Comparison of ENCODE assay signal across 15 mouse cellular contexts in the genomic region with DNA sequence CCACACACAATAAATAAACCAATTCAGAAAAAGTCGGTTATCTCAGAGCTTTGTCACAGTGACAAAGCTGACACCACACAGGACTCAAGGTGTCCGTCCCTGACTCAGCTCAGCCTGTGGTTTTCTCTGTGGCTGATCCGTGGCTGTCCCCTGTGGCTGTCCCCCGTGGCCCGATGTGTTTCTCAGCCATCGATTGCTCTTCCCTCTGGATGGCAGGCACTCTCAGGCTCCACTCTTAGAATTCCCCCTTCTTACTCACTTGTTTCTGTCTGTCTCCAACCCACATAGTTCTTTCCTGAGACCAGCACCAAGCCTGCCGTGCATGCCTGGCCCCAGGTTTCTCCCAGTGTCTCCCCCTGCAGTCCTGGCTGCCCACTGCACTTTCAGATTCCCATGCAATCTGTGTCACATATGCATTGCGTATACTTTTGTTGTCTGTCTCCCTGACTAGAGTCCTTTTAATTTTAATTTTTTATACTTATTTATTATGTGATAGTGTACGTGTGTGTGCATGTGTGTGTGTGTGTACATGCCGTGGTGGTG. TPM values are rescaled to one million over a fixed set of nuclear protein-coding genes. Genes with fewer than 3 reads are reported as not detected.
DNase-seq lines count a peak whose midpoint lies in the region; ATAC-seq and TF ChIP-seq lines count a peak whose summit lies in the region.
"Had no signal": no experiment of that assay in that cellular context is flagged by ENCODE, and none has a peak within 500 bp of the region (broad histone marks: within the 10 kb centered on the region; RNA-seq: fewer than 3 reads in every experiment).

No protein-coding gene starts in this region.

- no peaks in the 10 kb centered on the region for H3K27me3 ChIP-seq in heart, adult 2 months (ENCODE audit: control insufficient read depth, insufficient read depth, low read length)
- H3K27me3 ChIP-seq in heart, embryonic 12.5 days (replicated peaks) = no peaks in the 10 kb centered on the region
- no peaks in the 10 kb centered on the region for H3K27me3 ChIP-seq in lung, postnatal 0 days (replicated peaks; ENCODE audit: insufficient read depth, low read length)
- H3K27me3 ChIP-seq: intestine, embryonic 15.5 days; liver, embryonic 13.5 days had no signal

- no peak for TF ChIP-seq EP300 in heart, adult 2 months (IDR thresholded peaks at IDR 0.05; ENCODE audit: insufficient read depth, low read depth, low read length)
- no peak for TF ChIP-seq EP300 in lung, postnatal 0 days (IDR thresholded peaks at IDR 0.05)

- no peak for DNase-seq in heart, adult 2 months
- peak; percentile 20 for DNase-seq in lung, postnatal 0 days (ENCODE audit: low spot score)
- DNase-seq in lung, postnatal 14 days = no peak
- DNase-seq in NIH3T3 (ENCODE audit: low read depth) = peak; percentile 36
- no peak for DNase-seq in layer of hippocampus, postnatal 36 days
- DNase-seq: cerebellum, adult 9-10 months; heart, postnatal 4 days; liver, embryonic 13.5 days had no signal

- H3K79me2 ChIP-seq in heart, adult 2 months (replicated peaks; ENCODE audit: control insufficient read depth, insufficient read depth, low read length) = no peaks in the 10 kb centered on the region

- peak; percentile 25; the same call in 1 of the 2 replicates for TF ChIP-seq CTCF in heart, adult 2 months (IDR thresholded peaks at IDR 0.05)
- TF ChIP-seq CTCF in lung, postnatal 0 days (IDR thresholded peaks at IDR 0.05) = peak; percentile 57

- no peak for ATAC-seq in heart, embryonic 12.5 days (ENCODE audit: insufficient number of reproducible peaks, low FRiP score)
- no peak for ATAC-seq in lung, postnatal 0 days
- peak; percentile 53 for ATAC-seq in megakaryocyte progenitor cell, adult 5-6 weeks (replicated peaks; ENCODE audit: poor library complexity)
- ATAC-seq in megakaryocyte-erythroid progenitor cell, adult 5-6 weeks (replicated peaks; ENCODE audit: low FRiP score, low TSS enrichment, poor library complexity, severe bottlenecking) = no peak
- ATAC-seq: activated CD4-positive, CD25-positive, alpha-beta regulatory T cell, adult 4 months; intestine, embryonic 15.5 days had no signal

- no peak overlapping the region for H3K27ac ChIP-seq in heart, adult 2 months
- H3K27ac ChIP-seq in heart, embryonic 12.5 days (ENCODE audit: poor library complexity, severe bottlenecking) = no peak overlapping the region
- no peak overlapping the region for H3K27ac ChIP-seq in lung, postnatal 0 days (ENCODE audit: low read length)
- H3K27ac ChIP-seq: heart, embryonic 10.5 days; intestine, embryonic 15.5 days; liver, embryonic 13.5 days; midbrain, embryonic 12.5 days had no signal

- H3K4me3 ChIP-seq in heart, adult 2 months = no peak overlapping the region
- H3K4me3 ChIP-seq in heart, embryonic 12.5 days = no peak overlapping the region
- no peak overlapping the region for H3K4me3 ChIP-seq in lung, postnatal 0 days (ENCODE audit: low read depth, low read length)
- H3K4me3 ChIP-seq: heart, embryonic 10.5 days; intestine, embryonic 15.5 days; liver, embryonic 13.5 days; midbrain, embryonic 12.5 days had no signal

- TF ChIP-seq POLR2A in heart, adult 2 months (IDR thresholded peaks at IDR 0.05; ENCODE audit: insufficient read depth, low read depth, low read length) = no peak

- H3K9me3 ChIP-seq in heart, embryonic 12.5 days (replicated peaks) = no peaks in the 10 kb centered on the region
- no peaks in the 10 kb centered on the region for H3K9me3 ChIP-seq in lung, postnatal 0 days (ENCODE audit: low read length)
- H3K9me3 ChIP-seq: heart, embryonic 10.5 days; intestine, embryonic 15.5 days; liver, embryonic 13.5 days; midbrain, embryonic 12.5 days had no signal

- no peak overlapping the region for H3K9ac ChIP-seq in heart, adult 2 months (ENCODE audit: low read depth, low read length)
- no peak overlapping the region for H3K9ac ChIP-seq in heart, embryonic 12.5 days
- H3K9ac ChIP-seq in lung, postnatal 0 days (replicated peaks; ENCODE audit: low read depth) = no peak overlapping the region
- H3K9ac ChIP-seq: intestine, embryonic 15.5 days; liver, embryonic 13.5 days; midbrain, embryonic 12.5 days had no signal

- intact Hi-C loops in heart, adult 2 months (cut with DNase I) = loop anchor here (5.0 kb wide), 1 partner anchor 89 kb away; no protein-coding TSS in a partner anchor

- peaks cover 5% of the 10 kb centered on the region for H3K4me1 ChIP-seq in heart, adult 2 months (ENCODE audit: control insufficient read depth, insufficient read depth, low read length)
- H3K4me1 ChIP-seq in heart, embryonic 12.5 days (replicated peaks) = peaks cover 16% of the 10 kb centered on the region
- H3K4me1 ChIP-seq in lung, postnatal 0 days (ENCODE audit: insufficient read depth, low read depth, low read length) = no peaks in the 10 kb centered on the region
- H3K4me1 ChIP-seq: intestine, embryonic 15.5 days; midbrain, embryonic 12.5 days had no signal

- no peak overlapping the region for H3K4me2 ChIP-seq in heart, embryonic 12.5 days
- H3K4me2 ChIP-seq in lung, postnatal 0 days (replicated peaks; ENCODE audit: low read depth, low read length) = no peak overlapping the region
- H3K4me2 ChIP-seq: intestine, embryonic 15.5 days; liver, embryonic 13.5 days; midbrain, embryonic 12.5 days had no signal

- WGBS in heart, adult 2 months = 71% methylated on average over 10 of the region's 10 CpGs
- WGBS in heart, embryonic 12.5 days = 65% methylated on average over 10 of the region's 10 CpGs
- WGBS in lung, postnatal 0 days = 73% methylated on average over 10 of the region's 10 CpGs

- H3K36me3 ChIP-seq in heart, adult 2 months (ENCODE audit: control insufficient read depth, insufficient read depth, low read length) = no peaks in the 10 kb centered on the region
- no peaks in the 10 kb centered on the region for H3K36me3 ChIP-seq in heart, embryonic 12.5 days
- H3K36me3 ChIP-seq in lung, postnatal 0 days (ENCODE audit: insufficient read depth, low read length) = no peaks in the 10 kb centered on the region
- H3K36me3 ChIP-seq: heart, embryonic 10.5 days; intestine, embryonic 15.5 days; liver, embryonic 13.5 days; midbrain, embryonic 12.5 days had no signal

RNA-seq across cellular contexts. Expression of gene Slc45a1, which starts 41.0 kb away (rescaled TPM):
- total RNA-seq in heart, adult 2 months (2021) = not detected
- not detected in 2 replicates for polyA plus RNA-seq in heart, adult 2 months (2012; rRNA removed)
- not detected in 2 replicates for polyA plus RNA-seq in heart, embryonic 12.5 days (2016; fragmentation: Nextera tagmentation; extraction: Ambion mirVana)
- 0.04 TPM in 1 of 2 replicates, not detected in the other for polyA plus RNA-seq in lung, postnatal 0 days (2015; fragmentation: Nextera tagmentation; extraction: Ambion mirVana)
- total RNA-seq in megakaryocyte progenitor cell, adult 5-6 weeks (2015) = not detected in 2 replicates
- not detected in 2 replicates for total RNA-seq in megakaryocyte progenitor cell, adult 5-6 weeks (2017)
- total RNA-seq in layer of hippocampus, postnatal 36 days (2021) = 10 to 100 TPM; 35.0 to 36.2 TPM
- not detected in 2 replicates for total RNA-seq in megakaryocyte-erythroid progenitor cell, adult 5-6 weeks (2014; fragmentation: Nextera tagmentation)
- not detected in 2 replicates for total RNA-seq in megakaryocyte-erythroid progenitor cell, adult 5-6 weeks (2017)
- total RNA-seq: heart, postnatal 4 days had no signal
- polyA plus RNA-seq: liver, embryonic 13.5 days had no signal

Comparison
In these comparisons a context has a peak if more than half of its experiments do, and no peak if none do; other contexts are left out.
1. DNase-seq: peak in lung, postnatal 0 days (single experiment) and NIH3T3 (single experiment); none in heart, adult 2 months (0 of 2), lung, postnatal 14 days (single experiment) and layer of hippocampus, postnatal 36 days (0 of 2).
2. RNA of gene Slc45a1, which starts 41.0 kb away (total RNA-seq): 35.0 to 36.2 TPM in layer of hippocampus, postnatal 36 days; not detected in megakaryocyte-erythroid progenitor cell, adult 5-6 weeks, not detected in heart, adult 2 months and not detected in megakaryocyte progenitor cell, adult 5-6 weeks; every median in the first group is over 10 times any median in the second.